Mouse (Mus musculus) neural tube, embryonic 14.5 days (tissue): ENCODE measurements around the gene Mvd. TPM values are rescaled to one million over a fixed set of nuclear protein-coding genes. Genes with fewer than 3 reads are reported as not detected.

ENCODE experiments used
- ATAC-seq: fragments of 200-750 bp; cut with Nextera tagmentation; 2 replicates; pipeline ENCODE4 v1.8.0; 2017; ENCODE audit warnings: low read depth, mild to moderate bottlenecking, moderate TSS enrichment, moderate library complexity
- H3K27ac ChIP-seq: fragments of 300-500 bp; sonication (generic); 2 replicates; pipeline ENCODE4 v1.5.1; 2014; ENCODE audit warnings: low read depth, mild to moderate bottlenecking, control low read depth, low read length, moderate library complexity, mixed read lengths
- H3K27me3 ChIP-seq: fragments of 300-500 bp; sonication (generic); 2 replicates; pipeline ENCODE4 v1.6.1; 2014; ENCODE audit warnings: low read length; ENCODE audit not compliant: control insufficient read depth, insufficient read depth
- H3K36me3 ChIP-seq: fragments of 300-500 bp; sonication (generic); 2 replicates; pipeline ENCODE4 v1.6.1; 2014; ENCODE audit warnings: low read length, mixed read lengths; ENCODE audit not compliant: control insufficient read depth, insufficient read depth
- H3K4me1 ChIP-seq: fragments of 300-500 bp; sonication (generic); 2 replicates; pipeline ENCODE4 v1.6.1; 2014; ENCODE audit warnings: low read length; ENCODE audit not compliant: control insufficient read depth, insufficient read depth
- H3K4me2 ChIP-seq: fragments of 300-500 bp; sonication (generic); 2 replicates; pipeline ENCODE4 v1.6.1; 2014; ENCODE audit warnings: mild to moderate bottlenecking, low read depth, low read length, control low read depth
- H3K4me3 ChIP-seq: fragments of 300-500 bp; sonication (generic); 2 replicates; pipeline ENCODE4 v1.5.1; 2014; ENCODE audit warnings: low read depth, low read length, control low read depth, mixed read lengths
- H3K9ac ChIP-seq: fragments of 300-500 bp; sonication (generic); replicated peaks from 2 replicates; pipeline ENCODE4 v1.6.1; 2014; ENCODE audit warnings: low read depth, mild to moderate bottlenecking, control low read depth, low read length, mixed read lengths
- H3K9me3 ChIP-seq: fragments of 300-500 bp; sonication (generic); 2 replicates; pipeline ENCODE4 v1.6.1; 2016; ENCODE audit warnings: low read length; ENCODE audit not compliant: control insufficient read depth
- WGBS: fragments of 180-500 bp; shearing (Covaris S2); extraction: QIAGEN DNeasy Blood & Tissue Kit; methylation state at CpG from one replicate; pipeline ENCODE4 v1.1.7; 2014; 5-methylcytosine and 5-hydroxymethylcytosine counted together
- polyA plus RNA-seq: library from polyadenylated mRNA; unstranded; fragments of >200 nt; fragmentation: Nextera tagmentation; extraction: Ambion mirVana; gene quantifications from 2 replicates; pipeline ENCODE4 v1.2.1, GENCODE M21; 2014

Gene Mvd
- polyA plus RNA-seq, 1 experiment from 2014 or later = 61.7 TPM

DNA sequence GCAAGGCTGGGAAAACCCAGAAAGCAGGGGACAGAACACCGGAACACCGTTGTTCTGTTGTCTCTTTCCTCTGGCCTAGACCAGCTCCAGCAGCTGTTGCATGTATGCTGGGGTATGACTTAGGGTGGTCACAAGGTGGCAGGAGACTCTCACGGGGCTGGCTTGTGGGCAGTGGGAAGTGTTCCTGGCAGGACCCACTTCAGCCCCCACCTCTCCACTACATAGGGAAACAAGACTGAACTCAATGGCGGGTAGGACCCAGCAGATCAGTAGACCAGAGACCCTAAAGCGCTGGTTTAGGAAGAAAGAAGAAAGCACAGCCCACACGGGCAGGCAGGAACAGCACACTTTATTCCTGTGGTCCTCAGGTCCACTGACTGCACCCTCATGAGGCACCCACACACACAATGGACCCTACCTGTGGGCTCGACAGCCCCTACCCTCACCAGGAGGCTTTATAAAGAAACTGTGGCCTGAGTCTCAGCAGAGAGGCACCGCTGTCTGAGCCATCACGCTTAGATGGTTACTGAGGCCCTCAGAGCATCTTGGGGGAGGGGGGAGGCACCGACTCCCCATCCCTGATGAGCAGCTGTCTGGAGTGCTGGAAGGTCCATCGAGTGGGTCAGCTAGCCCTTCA is 9.8 kb downstream of the Mvd start:
- Histone ChIP-seq H3K9ac (no peak overlapping the region), H3K4me3 (no peak overlapping the region), H3K36me3 (peaks cover 21% of the 10 kb centered on the region), H3K27me3 (no peaks in the 10 kb centered on the region), H3K4me1 (no peaks in the 10 kb centered on the region), H3K9me3 (no peaks in the 10 kb centered on the region), H3K4me2 (no peak overlapping the region), H3K27ac (no peak overlapping the region)
- 72% methylated on average over 11 of the region's 11 CpGs for WGBS
- peak; percentile 36 for ATAC-seq

GRCm38 (mm10) chr8:122432443-122433268 is 10.6 kb downstream of the Mvd start, which contains the start of gene Cyba:
Gene Cyba, minus strand, starts transcription at chr8:122432930.
- Histone ChIP-seq H3K9ac (peak within 1 kb of the TSS; percentile 44), H3K36me3 (peaks cover 21% of the 10 kb centered on the region), H3K27me3 (no peaks in the 10 kb centered on the region), H3K4me3 (peak within 1 kb of the TSS; percentile 26), H3K4me1 (no peaks in the 10 kb centered on the region), H3K9me3 (no peaks in the 10 kb centered on the region), H3K27ac (0 out of 2 replicates have a peak within 1 kb of the TSS, but pooled peaks have one; percentile 22), H3K4me2 (peak within 1 kb of the TSS; percentile 50)
- peak; percentile 68; the same call in 1 of the 2 replicates for ATAC-seq
- WGBS = 5% methylated on average over 44 of the region's 45 CpGs

DNA sequence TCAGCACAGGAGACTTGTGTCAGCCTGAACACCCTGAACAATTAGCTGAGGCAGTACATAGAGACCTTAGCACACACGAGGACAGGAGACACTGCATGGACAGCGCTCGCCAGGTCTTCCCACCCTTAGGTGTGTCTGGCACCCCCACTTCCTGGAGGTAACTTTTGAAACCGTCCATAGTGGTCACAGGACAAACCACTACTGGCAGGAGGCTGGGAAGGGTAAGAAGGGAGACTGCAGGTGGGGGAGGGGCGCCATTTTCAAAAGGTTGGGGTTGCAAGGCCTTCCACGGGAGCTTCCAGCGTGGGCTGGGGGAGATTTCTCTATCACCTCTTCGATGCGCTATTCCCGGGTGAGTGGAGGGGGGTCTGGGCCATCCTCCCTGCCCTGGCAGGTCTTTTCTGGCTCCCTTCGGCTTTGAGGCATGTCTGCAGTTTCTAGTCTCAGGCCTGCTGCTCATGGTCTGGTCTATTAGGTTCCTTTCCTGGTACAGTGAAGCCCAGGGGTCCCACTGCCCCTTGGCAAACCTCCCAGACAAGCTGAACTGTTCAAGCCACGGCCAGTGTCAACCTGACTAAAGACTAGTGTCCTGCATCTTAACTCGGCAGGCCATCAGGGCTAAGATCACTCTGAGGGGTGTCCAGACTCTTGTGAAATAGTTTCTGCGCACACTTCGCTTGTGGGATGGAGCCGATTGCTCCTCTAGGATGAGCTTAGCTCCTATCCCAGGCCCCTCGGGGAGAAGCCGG is 11.4 kb downstream of the Mvd start:
- Histone ChIP-seq H3K36me3 (peaks cover 21% of the 10 kb centered on the region), H3K4me2 (peak overlapping the region; percentile 50), H3K27me3 (no peaks in the 10 kb centered on the region), H3K4me3 (peak overlapping the region; percentile 26), H3K4me1 (no peaks in the 10 kb centered on the region), H3K27ac (no peak overlapping the region), H3K9me3 (no peaks in the 10 kb centered on the region), H3K9ac (peak overlapping the region; percentile 44)
- WGBS = 35% methylated on average over 18 of the region's 18 CpGs
- ATAC-seq = no peak

- Histone ChIP-seq H3K4me1 (no peaks in the 10 kb centered on the region), H3K4me2 (no peak overlapping the region), H3K4me3 (no peak overlapping the region), H3K36me3 (peaks cover 16% of the 10 kb centered on the region), H3K9me3 (no peaks in the 10 kb centered on the region), H3K27me3 (no peaks in the 10 kb centered on the region), H3K9ac (no peak overlapping the region), H3K27ac (no peak overlapping the region)
- ATAC-seq = no peak
- WGBS = 81% methylated on average over 3 of the region's 3 CpGs
Observed at GRCm38 (mm10) chr8:122430646-122431045, 12.6 kb downstream of the Mvd start.

DNA sequence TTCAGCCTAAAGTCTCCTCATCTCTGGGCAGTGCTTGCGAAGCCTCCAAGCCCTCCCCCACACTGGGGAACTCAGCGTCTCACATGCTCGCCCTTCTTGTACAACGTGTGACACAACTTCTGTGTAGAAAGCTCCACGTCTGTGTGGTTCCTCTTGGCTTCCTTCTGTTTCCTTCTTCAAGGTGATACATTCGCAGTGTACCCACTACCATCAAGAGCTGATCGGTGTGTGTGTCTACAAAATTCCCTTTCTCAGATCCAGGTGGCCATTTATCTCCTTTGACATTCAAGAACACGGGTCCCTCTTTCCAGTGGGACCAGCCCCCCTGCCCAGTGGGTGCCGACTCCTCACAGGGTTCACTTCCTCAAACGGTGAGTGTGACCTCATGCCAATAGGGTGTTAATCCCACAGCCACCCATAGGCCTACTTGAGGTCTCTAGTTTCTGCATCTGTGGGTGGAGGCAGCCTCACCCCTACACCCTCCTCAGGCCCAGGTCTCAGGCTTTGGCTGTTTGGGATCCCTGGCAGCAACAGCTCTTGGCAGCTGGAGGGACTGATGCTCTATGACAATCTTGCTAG is 13.1 kb downstream of the Mvd start:
- Histone ChIP-seq H3K27ac (no peak overlapping the region), H3K4me3 (no peak overlapping the region), H3K27me3 (no peaks in the 10 kb centered on the region), H3K4me1 (no peaks in the 10 kb centered on the region), H3K36me3 (peaks cover 16% of the 10 kb centered on the region), H3K4me2 (no peak overlapping the region), H3K9ac (no peak overlapping the region), H3K9me3 (no peaks in the 10 kb centered on the region)
- 90% methylated on average over 10 of the region's 10 CpGs for WGBS
- no peak for ATAC-seq

DNA sequence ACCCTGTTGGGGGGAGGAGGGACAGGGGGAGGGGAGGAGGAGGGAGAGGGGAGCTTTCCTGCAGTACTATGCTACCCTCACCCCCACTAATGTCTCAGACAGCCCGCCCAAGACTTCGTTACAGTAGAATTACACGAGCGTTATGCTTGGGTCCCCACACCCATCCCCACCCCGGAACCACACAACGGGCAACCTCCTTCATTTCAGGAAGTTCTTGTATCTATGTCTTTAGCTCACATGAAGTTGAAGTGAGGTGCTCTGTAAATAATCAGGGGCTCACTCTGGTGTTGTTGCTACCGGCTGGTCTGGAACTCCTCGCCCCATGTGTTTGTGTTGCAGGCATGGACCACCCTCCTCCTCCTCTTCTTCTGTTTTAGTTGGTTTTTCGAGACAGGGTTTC is 15.1 kb downstream of the Mvd start:
- Histone ChIP-seq H3K36me3 (0 out of 2 replicates have a peak, but pooled peaks cover under 1% of the 10 kb centered on the region), H3K9me3 (no peaks in the 10 kb centered on the region), H3K27me3 (no peaks in the 10 kb centered on the region), H3K4me3 (no peak overlapping the region), H3K27ac (no peak overlapping the region), H3K4me2 (no peak overlapping the region), H3K9ac (no peak overlapping the region), H3K4me1 (no peaks in the 10 kb centered on the region)
- 96% methylated on average over 9 of the region's 9 CpGs for WGBS
- no peak for ATAC-seq

DNA sequence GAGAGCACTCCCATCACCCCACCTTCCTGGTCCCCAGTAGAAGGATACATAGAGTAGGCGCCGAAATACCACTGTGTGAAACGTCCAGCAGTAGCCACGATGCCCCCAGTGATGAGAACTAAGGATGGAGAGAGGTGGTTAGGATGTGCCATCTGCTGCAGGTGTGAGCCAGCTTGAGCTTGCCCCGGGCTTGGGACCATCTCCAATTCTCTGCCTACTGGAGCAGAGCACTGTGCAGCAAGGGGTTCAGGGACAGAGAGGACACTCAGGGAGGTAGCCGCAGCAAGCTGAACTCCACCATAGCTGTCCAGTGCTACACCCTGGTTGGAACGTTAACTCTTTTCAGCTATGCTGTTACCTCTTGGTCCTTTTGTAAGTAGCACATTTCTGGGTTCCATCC is 15.6 kb downstream of the Mvd start:
- Histone ChIP-seq H3K4me3 (no peak overlapping the region), H3K9me3 (no peaks in the 10 kb centered on the region), H3K9ac (0 out of 2 replicates have a peak overlapping the region, but pooled peaks have one; percentile 11), H3K4me1 (no peaks in the 10 kb centered on the region), H3K27me3 (no peaks in the 10 kb centered on the region), H3K27ac (no peak overlapping the region), H3K36me3 (no peaks in the 10 kb centered on the region), H3K4me2 (no peak overlapping the region)
- 88% methylated on average over 7 of the region's 7 CpGs for WGBS
- ATAC-seq = no peak

DNA sequence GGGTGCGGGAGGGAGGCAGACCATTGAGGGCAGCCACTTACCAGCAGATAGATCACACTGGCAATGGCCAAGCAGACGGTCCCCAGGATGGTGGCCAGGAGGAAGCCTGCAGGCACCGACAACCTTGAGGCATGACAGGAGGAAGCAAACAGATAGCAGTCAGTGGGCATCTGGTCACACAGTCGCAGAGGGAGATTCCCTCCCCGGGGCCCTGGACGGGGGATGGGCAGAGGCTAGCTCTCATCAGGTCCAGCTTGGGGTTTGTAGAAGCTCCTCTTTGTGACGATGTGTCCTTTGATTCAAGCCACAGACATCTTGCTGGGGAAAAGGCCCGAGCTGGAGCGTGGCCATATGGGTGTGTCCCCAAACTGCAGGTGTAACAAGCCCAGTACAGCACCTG is 17.1 kb downstream of the Mvd start:
- no peak overlapping the region for H3K4me3 ChIP-seq
- no peaks in the 10 kb centered on the region for H3K4me1 ChIP-seq
- no peak for ATAC-seq
- H3K4me2 ChIP-seq = no peak overlapping the region
- H3K27me3 ChIP-seq = no peaks in the 10 kb centered on the region
- no peak overlapping the region for H3K9ac ChIP-seq
- no peaks in the 10 kb centered on the region for H3K36me3 ChIP-seq
- no peaks in the 10 kb centered on the region for H3K9me3 ChIP-seq
- WGBS = 82% methylated on average over 9 of the region's 9 CpGs
- H3K27ac ChIP-seq = no peak overlapping the region
